Mouse (Mus musculus): Measurements from ENCODE around the gene Atf3. TPM values are rescaled to one million over a fixed set of nuclear protein-coding genes. Genes with fewer than 3 reads are reported as not detected.

The Atf3 gene
- polyA plus RNA-seq, 1 experiment from 2014 or later: 14.0 TPM

DNA sequence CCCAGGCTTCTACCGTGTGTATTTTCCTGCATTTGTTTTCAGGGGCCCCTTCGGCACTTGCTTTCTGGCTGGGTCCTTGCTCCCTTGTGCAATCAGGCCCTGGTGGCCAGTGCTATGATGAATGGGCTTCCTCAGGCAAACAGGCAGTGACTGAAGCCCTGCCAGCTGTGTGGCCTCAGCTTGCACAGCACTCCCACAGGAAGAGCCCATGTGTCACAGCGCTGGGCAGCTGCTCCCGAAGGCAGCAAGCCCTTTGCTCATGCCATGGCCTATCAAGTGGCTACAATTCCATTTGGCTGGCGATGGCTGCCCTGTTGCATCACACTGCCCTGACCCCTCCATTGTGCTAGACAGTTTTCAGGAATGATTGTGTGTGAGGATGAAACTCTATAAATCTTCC, 36.6 kb upstream of the Atf3 start:
- no peak for ATAC-seq (ENCODE audit: extremely low read depth, insufficient number of reproducible peaks, low FRiP score, low TSS enrichment)
- peaks cover 32% of the 10 kb centered on the region for H3K4me1 ChIP-seq
- WGBS: 62% methylated on average over 5 of the region's 5 CpGs
- H3K4me2 ChIP-seq: no peak overlapping the region
- no peak overlapping the region for H3K4me3 ChIP-seq
- no peaks in the 10 kb centered on the region for H3K36me3 ChIP-seq
- H3K27ac ChIP-seq (replicated peaks): no peak overlapping the region
- no peaks in the 10 kb centered on the region for H3K27me3 ChIP-seq (replicated peaks)
- H3K9me3 ChIP-seq: no peaks in the 10 kb centered on the region
- no peak overlapping the region for H3K9ac ChIP-seq

DNA sequence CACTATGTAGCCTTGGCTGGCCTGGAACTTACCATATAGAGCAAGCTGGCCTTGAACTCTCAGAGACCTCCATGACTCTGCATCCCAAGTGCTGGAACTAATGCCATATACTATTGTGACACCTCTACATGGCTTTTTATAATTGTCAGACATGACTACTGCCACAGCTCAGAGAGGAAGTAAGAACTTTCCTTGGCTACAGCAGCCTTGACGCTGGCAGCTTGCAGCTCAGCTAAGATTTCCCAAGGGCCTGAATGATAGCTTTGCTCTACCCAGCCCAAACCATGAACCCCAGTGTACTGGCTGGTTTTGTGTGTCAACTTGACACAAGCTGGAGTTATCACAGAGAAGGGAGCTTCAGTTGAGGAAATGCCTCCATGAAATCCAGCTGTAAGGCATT, 35.8 kb upstream of the Atf3 start:
- WGBS: 94% methylated on average over 1 of the region's 1 CpGs
- Histone ChIP-seq H3K9ac (no peak overlapping the region), H3K9me3 (no peaks in the 10 kb centered on the region), H3K36me3 (no peaks in the 10 kb centered on the region), H3K4me2 (no peak overlapping the region), H3K27me3 (replicated peaks) (no peaks in the 10 kb centered on the region), H3K4me1 (peaks cover 24% of the 10 kb centered on the region), H3K27ac (replicated peaks) (no peak overlapping the region), H3K4me3 (no peak overlapping the region)
- no peak for ATAC-seq (ENCODE audit: extremely low read depth, insufficient number of reproducible peaks, low FRiP score, low TSS enrichment)

DNA sequence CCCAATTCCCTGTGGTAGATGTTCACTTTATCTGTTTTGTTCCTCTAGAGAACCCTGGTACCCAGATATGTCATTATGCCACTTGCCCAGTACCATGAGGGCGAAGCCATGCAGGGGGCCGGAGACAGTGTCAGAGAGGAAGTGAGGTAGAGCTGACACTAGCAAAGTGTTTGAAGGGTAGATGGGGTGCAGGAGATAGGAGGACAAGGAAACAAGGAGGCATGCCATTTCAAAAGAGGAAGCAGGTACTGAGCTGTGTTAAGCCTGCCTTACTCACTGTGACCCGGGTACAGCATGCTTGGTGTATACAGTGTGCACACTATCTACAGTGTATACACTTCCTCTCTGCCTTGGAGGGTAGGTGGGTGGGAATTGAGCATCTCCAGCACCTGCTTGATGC, 32.1 kb upstream of the Atf3 start:
- no peak for ATAC-seq (ENCODE audit: extremely low read depth, insufficient number of reproducible peaks, low FRiP score, low TSS enrichment)
- 77% methylated on average over 3 of the region's 3 CpGs for WGBS
- Histone ChIP-seq H3K9ac (no peak overlapping the region), H3K36me3 (0 out of 2 replicates have a peak, but pooled peaks cover 12% of the 10 kb centered on the region), H3K4me3 (no peak overlapping the region), H3K27ac (replicated peaks) (no peak overlapping the region), H3K4me2 (no peak overlapping the region), H3K4me1 (no peaks in the 10 kb centered on the region), H3K9me3 (0 out of 2 replicates have a peak, but pooled peaks cover 4% of the 10 kb centered on the region), H3K27me3 (replicated peaks) (no peaks in the 10 kb centered on the region)

DNA sequence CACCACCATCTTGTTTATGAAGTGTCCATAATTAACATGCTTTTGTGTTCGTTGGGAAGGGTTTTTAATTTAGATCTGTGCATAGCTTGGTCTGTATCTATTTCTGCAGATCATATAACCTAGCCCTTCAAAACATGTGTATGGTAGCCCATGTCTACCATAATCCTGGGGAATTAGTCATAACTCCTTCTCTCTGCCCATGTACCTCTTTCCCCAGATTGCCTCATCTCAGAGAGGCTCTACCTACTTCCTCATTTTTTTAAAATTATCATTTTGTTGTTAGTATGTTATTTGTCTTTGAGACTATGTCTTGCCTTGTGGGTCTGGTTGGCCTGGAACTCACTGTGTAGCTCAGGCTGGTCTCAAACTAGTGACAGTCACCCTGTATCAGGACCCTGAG, 30.6 kb upstream of the Atf3 start:
- Histone ChIP-seq H3K4me1 (no peaks in the 10 kb centered on the region), H3K9me3 (0 out of 2 replicates have a peak, but pooled peaks cover 4% of the 10 kb centered on the region), H3K4me3 (no peak overlapping the region), H3K27ac (replicated peaks) (no peak overlapping the region), H3K4me2 (no peak overlapping the region), H3K27me3 (replicated peaks) (no peaks in the 10 kb centered on the region), H3K36me3 (0 out of 2 replicates have a peak, but pooled peaks cover 12% of the 10 kb centered on the region), H3K9ac (no peak overlapping the region)
- ATAC-seq (ENCODE audit: extremely low read depth, insufficient number of reproducible peaks, low FRiP score, low TSS enrichment): no peak
- 55% methylated on average over 1 of the region's 1 CpGs for WGBS

DNA sequence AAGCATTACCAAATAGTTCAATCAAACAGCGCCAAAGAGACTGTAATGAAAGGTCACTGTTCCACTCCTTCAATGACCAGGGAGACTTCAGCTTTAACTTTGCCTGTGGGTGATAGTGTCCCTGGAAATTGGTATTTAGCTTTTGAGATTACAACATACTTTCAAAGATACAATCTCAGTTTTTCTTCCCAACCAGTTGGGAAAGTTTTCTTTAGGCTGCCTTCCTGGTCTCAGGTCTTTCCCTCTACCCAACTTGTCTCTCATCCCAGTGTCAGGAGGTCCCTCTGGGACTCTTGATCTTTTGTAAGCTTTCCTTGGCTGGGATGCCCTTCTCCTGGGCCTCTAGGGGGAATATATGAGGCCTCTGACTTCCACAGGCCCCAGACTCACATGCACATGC, 29.7 kb upstream of the Atf3 start:
- Histone ChIP-seq H3K9me3 (0 out of 2 replicates have a peak, but pooled peaks cover 4% of the 10 kb centered on the region), H3K36me3 (0 out of 2 replicates have a peak, but pooled peaks cover 12% of the 10 kb centered on the region), H3K4me1 (no peaks in the 10 kb centered on the region), H3K4me2 (no peak overlapping the region), H3K27ac (replicated peaks) (no peak overlapping the region), H3K27me3 (replicated peaks) (no peaks in the 10 kb centered on the region), H3K4me3 (no peak overlapping the region), H3K9ac (no peak overlapping the region)
- no peak for ATAC-seq (ENCODE audit: extremely low read depth, insufficient number of reproducible peaks, low FRiP score, low TSS enrichment)
- 100% methylated on average over 1 of the region's 1 CpGs for WGBS

DNA sequence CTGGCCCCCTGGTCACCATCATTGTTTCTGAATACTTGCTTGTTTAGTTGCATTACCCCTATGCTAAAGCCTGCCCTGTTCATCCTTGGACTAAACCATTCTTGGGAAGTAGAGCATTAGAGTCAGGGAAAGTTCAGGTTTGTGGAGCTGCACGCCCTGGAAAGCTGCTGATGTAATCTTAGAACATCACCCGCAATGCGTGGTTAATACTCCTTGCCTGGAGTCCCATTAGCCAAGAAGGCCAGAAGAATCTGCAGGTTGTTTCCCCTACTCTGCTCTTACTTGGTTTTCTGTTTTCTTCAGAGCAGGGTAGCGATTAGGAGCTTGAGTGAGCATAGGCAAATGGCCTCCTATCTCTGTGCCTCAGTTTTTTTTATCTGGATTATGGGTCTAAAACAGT, 26.0 kb upstream of the Atf3 start:
- Histone ChIP-seq H3K27ac (replicated peaks) (no peak overlapping the region), H3K27me3 (replicated peaks) (no peaks in the 10 kb centered on the region; the same call in 1 of the 2 replicates), H3K4me2 (no peak overlapping the region), H3K9me3 (0 out of 2 replicates have a peak, but pooled peaks cover 4% of the 10 kb centered on the region), H3K9ac (no peak overlapping the region), H3K4me1 (0 out of 2 replicates have a peak, but pooled peaks cover 2% of the 10 kb centered on the region), H3K4me3 (no peak overlapping the region), H3K36me3 (0 out of 2 replicates have a peak, but pooled peaks cover 12% of the 10 kb centered on the region)
- WGBS: 84% methylated on average over 4 of the region's 4 CpGs
- ATAC-seq (ENCODE audit: extremely low read depth, insufficient number of reproducible peaks, low FRiP score, low TSS enrichment): no peak

DNA sequence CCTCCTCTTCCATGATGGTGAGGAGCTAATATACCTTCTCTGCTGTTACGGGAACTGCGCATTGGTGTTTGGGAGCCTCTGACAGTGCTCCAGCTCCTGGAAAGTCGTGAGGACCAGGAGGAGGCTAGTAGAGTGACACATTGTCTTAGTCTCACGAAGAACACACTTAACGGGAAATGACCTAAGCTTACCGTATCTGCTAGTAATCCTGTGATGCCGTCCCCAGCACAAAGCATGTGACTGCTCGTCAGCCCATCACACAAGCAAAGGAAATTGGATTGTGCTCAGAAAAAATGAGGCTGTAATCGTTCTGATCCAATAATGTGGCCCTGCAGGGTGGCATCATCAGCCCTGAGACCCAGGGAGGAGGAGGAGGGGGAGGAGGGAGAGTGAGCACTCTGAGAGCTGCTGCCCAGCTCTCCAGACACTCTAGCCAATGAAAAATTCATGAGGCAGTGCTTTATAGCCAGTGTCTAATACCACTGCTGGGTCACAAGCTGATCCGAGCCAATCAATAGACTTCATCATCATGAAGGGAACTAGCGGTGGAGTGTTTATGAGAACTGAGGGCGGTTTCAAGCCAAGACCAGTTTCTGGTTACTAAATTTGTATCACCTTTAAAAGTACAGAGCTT, 24.3 kb upstream of the Atf3 start:
- H3K27ac ChIP-seq (replicated peaks): no peak overlapping the region
- H3K4me3 ChIP-seq: no peak overlapping the region
- H3K9me3 ChIP-seq: 0 out of 2 replicates have a peak, but pooled peaks cover 4% of the 10 kb centered on the region
- H3K36me3 ChIP-seq: 0 out of 2 replicates have a peak, but pooled peaks cover 11% of the 10 kb centered on the region
- no peak for ATAC-seq (ENCODE audit: extremely low read depth, insufficient number of reproducible peaks, low FRiP score, low TSS enrichment)
- no peak overlapping the region for H3K9ac ChIP-seq
- H3K4me2 ChIP-seq: no peak overlapping the region
- WGBS: 66% methylated on average over 12 of the region's 12 CpGs
- no peaks in the 10 kb centered on the region; the same call in 1 of the 2 replicates for H3K27me3 ChIP-seq (replicated peaks)
- 0 out of 2 replicates have a peak, but pooled peaks cover 2% of the 10 kb centered on the region for H3K4me1 ChIP-seq

DNA sequence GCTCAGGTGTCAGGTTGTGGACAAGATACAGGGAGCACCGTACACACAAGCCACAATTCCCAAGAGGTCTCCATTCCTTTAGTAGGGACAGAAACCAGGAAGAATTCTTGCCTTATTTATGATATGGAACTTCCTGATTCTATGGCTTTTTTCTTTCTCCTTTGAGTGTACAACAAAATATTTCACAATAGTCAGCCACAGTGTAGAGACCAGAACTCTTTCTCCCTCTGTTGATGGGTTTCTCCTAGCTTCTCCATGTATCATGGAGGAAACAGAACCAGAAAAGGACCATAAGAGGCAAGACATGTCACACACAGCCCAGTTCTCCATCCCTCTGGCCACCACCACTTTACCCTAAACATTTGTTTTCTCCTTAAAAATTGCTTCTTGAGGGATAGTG, 23.7 kb upstream of the Atf3 start:
- no peak overlapping the region for H3K4me3 ChIP-seq
- 0 out of 2 replicates have a peak, but pooled peaks cover 2% of the 10 kb centered on the region for H3K4me1 ChIP-seq
- no peak for ATAC-seq (ENCODE audit: extremely low read depth, insufficient number of reproducible peaks, low FRiP score, low TSS enrichment)
- 0 out of 2 replicates have a peak, but pooled peaks cover 6% of the 10 kb centered on the region for H3K36me3 ChIP-seq
- 0 out of 2 replicates have a peak, but pooled peaks cover 3% of the 10 kb centered on the region for H3K9me3 ChIP-seq
- no peak overlapping the region for H3K4me2 ChIP-seq
- H3K27me3 ChIP-seq (replicated peaks): no peaks in the 10 kb centered on the region; the same call in 1 of the 2 replicates
- 81% methylated on average over 1 of the region's 1 CpGs for WGBS
- H3K9ac ChIP-seq: no peak overlapping the region
- no peak overlapping the region for H3K27ac ChIP-seq (replicated peaks)

DNA sequence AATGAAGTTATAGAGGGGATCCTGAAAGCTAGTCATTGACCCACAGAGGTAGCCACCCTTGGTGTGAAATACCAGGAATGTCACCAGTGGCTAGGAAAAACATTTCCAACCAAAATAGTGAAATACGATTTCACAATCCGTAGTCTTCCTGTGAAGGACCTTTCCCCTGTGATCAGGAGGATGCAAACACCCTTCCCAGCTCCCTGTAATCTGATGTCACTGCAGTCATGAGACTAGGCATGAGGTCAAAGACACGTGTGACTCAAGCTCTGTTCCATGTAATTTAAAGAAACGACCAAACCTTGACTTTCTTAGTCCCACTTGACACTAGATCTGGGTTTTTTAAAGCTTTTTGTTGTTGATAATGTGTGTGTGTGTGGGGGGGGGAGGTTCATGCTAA, 21.8 kb upstream of the Atf3 start:
- no peak for ATAC-seq (ENCODE audit: extremely low read depth, insufficient number of reproducible peaks, low FRiP score, low TSS enrichment)
- H3K27me3 ChIP-seq (replicated peaks): no peaks in the 10 kb centered on the region; the same call in 1 of the 2 replicates
- H3K9ac ChIP-seq: no peak overlapping the region
- H3K4me3 ChIP-seq: no peak overlapping the region
- no peaks in the 10 kb centered on the region for H3K9me3 ChIP-seq
- H3K4me1 ChIP-seq: peaks cover 20% of the 10 kb centered on the region
- no peak overlapping the region for H3K27ac ChIP-seq (replicated peaks)
- WGBS: 72% methylated on average over 4 of the region's 4 CpGs
- H3K4me2 ChIP-seq: no peak overlapping the region
- H3K36me3 ChIP-seq: no peaks in the 10 kb centered on the region

DNA sequence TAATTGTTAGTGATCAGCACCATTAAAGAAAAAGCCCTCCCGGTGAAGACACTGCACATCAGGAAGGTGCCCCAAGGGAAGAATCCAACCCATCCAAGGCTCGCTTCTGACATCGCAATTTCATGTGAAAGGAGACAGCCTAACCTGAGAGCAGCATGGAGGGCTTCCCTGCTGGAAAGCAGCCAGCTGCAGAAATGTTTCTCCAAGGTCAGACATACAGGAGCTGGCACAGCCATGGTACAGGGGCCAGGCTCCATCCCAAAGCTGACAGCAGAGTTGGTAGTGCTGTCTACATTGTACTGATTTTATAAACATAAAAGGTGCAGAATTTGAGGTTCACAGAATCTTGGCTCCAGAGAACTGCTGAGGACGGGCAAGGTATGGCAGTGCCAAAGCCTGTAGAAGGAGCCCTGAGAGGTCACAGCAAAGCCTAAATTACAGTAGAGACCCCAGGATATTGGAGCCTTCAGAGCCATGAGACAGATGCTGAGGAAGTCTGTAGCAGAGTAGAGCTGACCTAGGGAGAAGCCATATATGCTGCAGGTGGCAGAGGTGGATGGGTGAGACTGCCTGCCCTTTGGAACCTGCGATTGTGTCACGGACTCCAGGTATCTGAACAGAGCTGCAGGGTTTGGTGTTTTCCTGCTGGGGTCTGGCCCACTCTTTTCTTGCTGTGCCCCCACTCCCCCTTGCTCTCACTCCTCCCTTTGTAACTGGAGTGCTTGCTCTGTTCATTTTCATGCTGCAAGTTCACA, 18.1 kb upstream of the Atf3 start:
- H3K4me2 ChIP-seq: no peak overlapping the region
- ATAC-seq (ENCODE audit: extremely low read depth, insufficient number of reproducible peaks, low FRiP score, low TSS enrichment): no peak

DNA sequence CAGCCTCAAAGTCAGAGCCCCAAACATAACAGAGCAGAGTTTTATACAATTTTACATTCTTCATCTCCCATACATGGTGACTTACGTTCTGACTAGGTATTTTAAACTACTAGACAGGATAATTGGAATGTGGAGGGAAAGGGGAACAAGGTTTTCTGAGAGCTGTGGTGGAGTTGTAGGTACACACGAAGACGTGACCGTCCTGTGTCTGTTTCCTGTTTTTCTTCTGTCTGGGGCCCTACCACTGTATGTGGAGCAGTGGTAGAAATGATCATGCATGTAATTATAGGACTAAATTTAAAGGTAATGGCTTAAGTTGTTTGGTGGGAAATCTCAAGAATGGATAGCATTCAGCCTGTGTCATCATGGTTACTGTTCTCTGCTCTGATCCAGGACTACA, 17.0 kb upstream of the Atf3 start:
- H3K4me1 ChIP-seq: peaks cover 35% of the 10 kb centered on the region
- peaks cover 7% of the 10 kb centered on the region; the same call in 1 of the 2 replicates for H3K9me3 ChIP-seq
- H3K4me3 ChIP-seq: no peak overlapping the region
- ATAC-seq (ENCODE audit: extremely low read depth, insufficient number of reproducible peaks, low FRiP score, low TSS enrichment): no peak
- H3K9ac ChIP-seq: no peak overlapping the region
- no peaks in the 10 kb centered on the region; the same call in 1 of the 2 replicates for H3K27me3 ChIP-seq (replicated peaks)
- H3K4me2 ChIP-seq: no peak overlapping the region
- no peak overlapping the region for H3K27ac ChIP-seq (replicated peaks)
- 73% methylated on average over 4 of the region's 4 CpGs for WGBS
- 0 out of 2 replicates have a peak, but pooled peaks cover 6% of the 10 kb centered on the region for H3K36me3 ChIP-seq

More for the DNA sequence above, 18.1 kb upstream of the Atf3 start:
- 74% methylated on average over 6 of the region's 6 CpGs for WGBS
- H3K4me1 ChIP-seq: peaks cover 27% of the 10 kb centered on the region
- H3K27ac ChIP-seq (replicated peaks): peak overlapping the region; percentile 17; the same call in 1 of the 2 replicates
- no peak overlapping the region for H3K4me3 ChIP-seq
- peaks cover 7% of the 10 kb centered on the region; the same call in 1 of the 2 replicates for H3K9me3 ChIP-seq
- H3K9ac ChIP-seq: 0 out of 2 replicates have a peak overlapping the region, but pooled peaks have one; percentile 17
- 0 out of 2 replicates have a peak, but pooled peaks cover 6% of the 10 kb centered on the region for H3K36me3 ChIP-seq
- H3K27me3 ChIP-seq (replicated peaks): no peaks in the 10 kb centered on the region; the same call in 1 of the 2 replicates

Data from heart, embryonic 13.5 days (tissue).